Mouse (Mus musculus) common myeloid progenitor, adult 5-6 weeks (primary cell): Measurements from ENCODE around the gene Theg. TPM values are rescaled to one million over a fixed set of nuclear protein-coding genes. Genes with fewer than 3 reads are reported as not detected.

Experiments
- ATAC-seq: replicated peaks from 2 replicates; pipeline ENCODE4 v1.8.0; 2016; ENCODE audit warnings: low read depth, mild to moderate bottlenecking, moderate TSS enrichment, inconsistent platforms; ENCODE audit not compliant: poor library complexity, severe bottlenecking
- total RNA-seq: library from RNA; stranded (forward); fragments of 200-1000, 187-1606 nt; gene quantifications from 2 replicates; pipeline ENCODE4 v1.2.3, GENCODE M21; 2017

Gene Theg
- total RNA-seq, 1 experiment from 2014 or later = not detected

- ATAC-seq = no peak
Observed at GRCm38 (mm10) chr10:79595590-79595929, 8.4 kb upstream of the Theg start.

GRCm38 (mm10) chr10:79594872-79595589, 7.9 kb upstream of the Theg start:
- ATAC-seq = peak; percentile 88

DNA sequence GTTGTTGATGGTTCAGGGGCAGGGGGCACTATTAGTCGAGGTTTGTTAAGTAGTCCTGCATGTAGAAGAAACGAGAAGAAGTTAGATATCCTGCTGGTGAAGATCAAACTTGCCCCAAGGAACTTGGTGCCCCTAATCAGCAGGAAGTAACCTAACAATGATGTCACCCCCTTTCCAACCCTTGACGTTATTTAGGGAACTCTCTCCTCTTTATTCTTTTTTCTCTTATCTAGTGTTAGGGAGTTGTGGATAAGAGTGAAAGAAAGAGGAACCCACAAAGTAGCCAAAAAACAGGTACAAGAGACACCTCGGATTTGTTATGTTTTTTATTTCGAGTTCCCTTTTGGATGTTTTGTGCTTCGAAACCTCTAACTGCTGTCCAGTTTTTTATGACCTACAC, 7.0 kb upstream of the Theg start:
- 0 out of 2 replicates have a peak, but pooled peaks have one; percentile 19 for ATAC-seq

GRCm38 (mm10) chr10:79590702-79591101, 3.6 kb upstream of the Theg start:
- peak; percentile 61 for ATAC-seq

GRCm38 (mm10) chr10:79587752-79588126, 608 bp upstream of the Theg start:
- ATAC-seq = peak; percentile 45; the same call in 1 of the 2 replicates

GRCm38 (mm10) chr10:79586243-79586642, 888 bp downstream of the Theg start:
- no peak for ATAC-seq

DNA sequence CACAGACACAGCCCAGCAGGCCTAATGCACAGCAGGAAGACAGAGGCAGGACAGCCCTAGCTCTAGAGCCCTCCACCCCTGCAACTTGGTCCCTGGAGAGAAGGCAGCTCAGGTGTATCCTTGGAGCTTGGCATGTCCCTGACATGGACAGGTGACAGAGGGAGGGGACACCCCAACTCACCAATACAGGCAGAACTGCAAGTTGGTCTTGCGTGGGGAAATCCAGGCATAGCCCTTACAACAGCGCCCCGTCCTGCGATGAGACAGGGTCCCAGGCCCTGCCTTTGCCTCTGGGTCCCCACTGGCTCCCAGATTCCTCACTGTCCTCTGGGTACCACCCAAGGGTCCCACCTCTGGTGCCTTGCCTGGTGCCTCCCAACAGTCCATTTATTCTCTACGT, 1.4 kb downstream of the Theg start:
- ATAC-seq = no peak

GRCm38 (mm10) chr10:79585136-79585535, 2.0 kb downstream of the Theg start:
- no peak for ATAC-seq

- no peak for ATAC-seq
Observed at GRCm38 (mm10) chr10:79584426-79584825, 2.7 kb downstream of the Theg start.

DNA sequence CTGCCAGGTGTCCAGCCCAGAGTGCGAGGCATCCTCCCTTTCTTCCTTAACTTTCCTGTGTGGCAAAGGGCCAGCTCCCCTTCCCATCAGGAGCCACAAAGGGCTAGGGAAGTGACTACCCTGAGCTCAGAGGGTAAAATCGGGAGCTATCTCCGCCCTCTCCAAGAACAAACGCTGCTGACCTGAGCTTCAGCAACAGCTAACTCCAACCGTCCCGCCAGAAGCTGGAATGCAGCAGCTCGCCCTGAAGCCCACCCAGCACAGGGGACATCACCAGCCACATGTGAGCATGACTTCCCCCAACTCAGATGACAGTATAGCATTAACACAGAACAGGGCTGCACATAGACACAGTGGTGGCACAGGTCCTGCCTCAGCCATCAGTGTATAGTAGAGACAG, 3.1 kb downstream of the Theg start:
- ATAC-seq = no peak

DNA sequence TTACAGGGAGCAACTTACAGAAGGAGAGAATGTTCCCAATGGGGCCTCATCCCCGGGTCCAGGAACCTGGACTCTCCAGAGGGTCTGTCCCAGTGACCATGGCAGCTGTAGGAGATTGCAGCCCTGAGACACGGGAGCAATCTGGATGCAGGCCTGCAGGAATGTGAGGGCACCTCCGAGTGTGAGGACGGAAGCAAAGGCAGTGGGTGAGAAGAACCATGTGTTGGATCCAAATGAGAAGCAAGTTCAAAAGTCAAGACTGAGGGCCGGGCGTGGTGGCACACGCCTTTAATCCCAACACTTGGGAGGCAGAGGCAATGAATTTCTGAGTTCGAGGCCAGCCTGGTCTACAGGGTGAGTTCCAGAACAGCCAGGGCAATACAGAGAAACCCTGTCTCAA, 5.6 kb downstream of the Theg start:
- ATAC-seq = no peak

DNA sequence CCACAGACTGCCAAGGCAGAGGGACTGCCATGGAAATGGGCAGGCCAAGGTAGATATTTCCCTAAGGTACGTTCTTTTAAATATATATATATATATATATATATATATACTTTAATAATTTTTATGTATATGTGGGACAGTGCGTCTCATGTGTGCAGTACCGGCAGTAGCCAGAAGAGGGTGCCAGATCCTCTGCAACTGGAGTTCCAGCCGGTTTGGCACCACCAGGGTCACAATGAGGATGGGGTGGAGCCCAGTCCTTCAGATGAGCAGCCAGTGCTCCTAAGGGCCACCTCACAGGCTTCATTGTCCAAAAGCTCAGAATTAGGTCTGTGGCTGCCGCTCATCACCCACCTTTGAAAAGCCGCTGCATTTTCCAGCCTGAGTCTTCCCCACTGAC, 6.3 kb downstream of the Theg start:
- 0 out of 2 replicates have a peak, but pooled peaks have one; percentile 42 for ATAC-seq

- no peak for ATAC-seq
Observed at GRCm38 (mm10) chr10:79580356-79580755, 6.8 kb downstream of the Theg start.

GRCm38 (mm10) chr10:79579781-79580180, 7.3 kb downstream of the Theg start:
- no peak for ATAC-seq

DNA sequence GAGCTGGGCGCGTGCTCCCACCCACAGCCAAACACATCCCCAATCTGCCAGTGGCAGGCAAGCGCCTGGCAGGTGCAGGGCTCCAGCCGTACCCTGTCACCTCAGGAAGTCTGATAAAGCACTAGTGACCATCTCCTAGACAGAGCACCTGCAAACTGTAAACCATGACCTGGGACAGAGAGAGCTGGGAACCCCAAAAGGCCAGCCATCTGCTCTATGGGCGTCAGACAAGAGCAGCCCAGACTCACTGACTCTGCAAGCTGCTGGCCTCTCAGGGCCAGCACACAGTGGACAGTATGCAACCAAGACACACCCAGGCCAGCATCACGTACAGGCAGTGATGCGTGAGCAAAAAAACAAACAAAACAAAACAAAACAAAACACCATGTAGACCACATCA, 8.2 kb downstream of the Theg start:
- no peak for ATAC-seq

GRCm38 (mm10) chr10:79578276-79578675, 8.9 kb downstream of the Theg start:
- ATAC-seq = no peak

DNA sequence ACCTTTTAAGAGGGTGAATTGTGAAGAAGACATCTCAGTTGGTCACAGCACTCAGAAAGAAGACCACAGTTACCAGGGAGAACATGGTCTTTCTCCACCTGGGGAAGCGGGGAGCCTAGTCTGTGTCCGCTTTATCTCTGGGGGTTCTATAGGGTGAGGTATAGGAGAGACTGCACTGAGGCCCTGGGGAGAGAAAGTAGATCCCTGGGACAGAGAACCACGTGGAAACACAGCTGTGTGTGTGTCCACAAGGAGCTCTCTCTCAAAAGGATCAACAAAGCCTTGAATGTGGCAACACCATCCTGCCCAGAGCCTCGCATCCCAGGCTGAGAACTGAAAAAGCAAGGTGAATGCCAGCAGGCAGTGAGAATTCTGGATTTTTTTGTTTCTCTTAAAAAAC, 9.8 kb downstream of the Theg start:
- ATAC-seq = no peak

- no peak for ATAC-seq
Observed at GRCm38 (mm10) chr10:79575754-79576153, 11.4 kb downstream of the Theg start.

- no peak for ATAC-seq
Observed at GRCm38 (mm10) chr10:79574796-79575195, 12.3 kb downstream of the Theg start.

DNA sequence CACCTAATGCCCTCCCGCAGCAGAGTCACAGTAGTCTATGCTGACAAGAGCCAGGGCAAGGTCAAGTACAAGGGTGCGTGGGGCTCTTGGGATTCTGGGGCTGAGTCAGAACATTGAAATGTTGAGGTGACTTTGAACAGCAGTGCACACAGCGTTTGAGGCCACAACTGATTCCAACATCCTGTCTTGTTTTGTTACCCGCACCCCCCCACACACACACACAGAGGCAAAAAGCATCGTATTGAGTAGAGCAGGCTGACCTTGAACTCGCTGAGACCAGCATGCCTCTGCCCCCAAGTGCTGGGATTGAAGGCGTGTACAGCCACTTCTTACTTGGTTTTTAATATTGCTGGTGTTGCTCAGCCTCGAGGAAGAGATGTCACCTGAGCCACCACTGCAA, 12.8 kb downstream of the Theg start:
- ATAC-seq = no peak

DNA sequence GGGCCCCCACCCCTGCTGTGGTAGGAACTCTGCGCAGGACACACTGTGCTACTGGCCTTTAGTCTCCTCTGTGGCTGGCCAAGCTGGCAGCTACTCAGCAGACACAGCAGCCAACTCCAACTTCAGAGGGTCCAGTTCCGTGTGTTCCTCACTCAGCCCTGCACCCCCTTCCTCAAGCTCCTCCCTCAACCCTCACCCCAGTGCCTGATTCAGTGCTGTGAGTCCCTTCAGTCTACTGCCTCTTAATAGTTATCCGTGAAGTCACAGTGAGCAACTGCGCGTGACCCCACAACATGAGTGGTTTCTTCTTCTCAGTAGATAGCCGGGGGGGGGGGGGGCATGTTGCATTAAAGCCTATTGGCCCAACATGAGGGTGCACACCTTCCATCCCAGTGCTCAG, 13.5 kb downstream of the Theg start:
- no peak for ATAC-seq

- ATAC-seq = no peak
Observed at GRCm38 (mm10) chr10:79571314-79571713, 15.8 kb downstream of the Theg start.
